Mouse (Mus musculus): ENCODE measurements at regions not wholly inside any gene's neighbourhood (a gene's known extent, or its start where the extent isn't known, plus 50 kb on each side); places are given as distances from the start of the nearest gene placed in this dataset.
"Not testable (repeated sequence)": the region's sequence is repeated elsewhere in the genome, so short reads cannot be mapped to it uniquely, and the experiment has no call there.

DNA sequence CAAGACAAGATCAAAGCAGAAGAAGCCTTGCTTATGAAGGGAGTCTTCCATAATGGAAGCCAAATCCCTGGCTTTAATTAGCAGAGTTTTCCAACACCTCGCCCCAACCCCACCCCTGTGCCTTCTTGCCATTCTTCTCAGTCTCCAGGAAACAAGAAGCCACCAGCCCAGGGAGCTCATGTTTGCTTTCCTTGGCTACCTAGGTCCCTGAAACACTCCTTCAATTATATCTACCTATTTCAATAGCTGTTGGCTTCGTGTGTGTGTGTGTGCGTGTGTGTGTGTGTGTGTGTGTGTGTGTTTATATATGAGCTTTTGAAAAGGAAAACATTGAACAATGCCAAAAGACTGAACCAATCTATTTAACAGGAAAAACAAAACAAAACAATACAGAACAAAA lies 82.5 kb upstream of the Nt5e start:
- DNase-seq (ENCODE audit: extremely low spot score in 1 of 2, low spot score in 2 of 2) = no peak
- H3K4me3 ChIP-seq = no peak overlapping the region
- intact Hi-C loops (cut with DNase I) = no loop called here
- no peak overlapping the region for H3K27ac ChIP-seq
- no peak for TF ChIP-seq CTCF (IDR thresholded peaks at IDR 0.05)

- no peak for DNase-seq (ENCODE audit: extremely low spot score in 1 of 2, low spot score in 2 of 2)
- no peak for TF ChIP-seq CTCF (IDR thresholded peaks at IDR 0.05)
- Histone ChIP-seq H3K4me3 (no peak overlapping the region), H3K27ac (no peak overlapping the region)
- intact Hi-C loops (cut with DNase I) = no loop called here
Measured at GRCm38 (mm10) chr9:88255948-88256347, 71.0 kb upstream of the Nt5e start.

GRCm38 (mm10) chr9:88259627-88260026 lies 67.4 kb upstream of the Nt5e start:
- no peak for TF ChIP-seq CTCF (IDR thresholded peaks at IDR 0.05)
- intact Hi-C loops (cut with DNase I) = no loop called here
- no peak overlapping the region for H3K4me3 ChIP-seq
- no peak overlapping the region for H3K27ac ChIP-seq
- no peak for DNase-seq (ENCODE audit: extremely low spot score in 1 of 2, low spot score in 2 of 2)

GRCm38 (mm10) chr9:88260072-88260635 lies 66.8 kb upstream of the Nt5e start:
- H3K27ac ChIP-seq = no peak overlapping the region
- no peak overlapping the region for H3K4me3 ChIP-seq
- DNase-seq (ENCODE audit: extremely low spot score in 1 of 2, low spot score in 2 of 2) = no peak
- no peak for TF ChIP-seq CTCF (IDR thresholded peaks at IDR 0.05)
- intact Hi-C loops (cut with DNase I) = no loop called here

GRCm38 (mm10) chr9:88262461-88262860 lies 64.5 kb upstream of the Nt5e start:
- TF ChIP-seq CTCF (IDR thresholded peaks at IDR 0.05) = no peak
- H3K4me3 ChIP-seq = no peak overlapping the region
- DNase-seq (ENCODE audit: extremely low spot score in 1 of 2, low spot score in 2 of 2) = no peak
- intact Hi-C loops (cut with DNase I) = no loop called here
- H3K27ac ChIP-seq = no peak overlapping the region

GRCm38 (mm10) chr9:88266346-88266745 lies 60.7 kb upstream of the Nt5e start:
- intact Hi-C loops (cut with DNase I); DNase-seq (ENCODE audit: extremely low spot score in 1 of 2, low spot score in 2 of 2); H3K27ac ChIP-seq; H3K4me3 ChIP-seq: not testable (repeated sequence)

DNA sequence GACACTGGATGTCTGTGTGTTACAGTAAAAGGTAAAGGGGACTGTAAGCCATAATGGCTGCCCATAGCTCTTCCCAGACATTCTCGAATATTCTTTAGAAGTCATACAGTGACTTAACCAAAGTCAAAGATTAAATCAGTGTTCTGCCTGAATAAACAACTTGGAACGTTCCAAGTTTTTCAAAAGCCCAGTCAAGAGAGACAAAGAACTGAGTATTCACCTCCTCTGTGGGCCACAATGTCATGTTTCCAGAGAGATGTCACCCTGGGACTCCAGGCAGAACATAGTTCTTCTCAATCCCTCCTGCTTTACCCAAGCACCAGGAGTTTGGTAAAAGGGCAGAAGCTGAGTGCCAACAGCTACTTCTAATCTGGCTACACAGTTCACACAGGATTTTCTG lies 58.2 kb upstream of the Nt5e start:
- TF ChIP-seq CTCF (IDR thresholded peaks at IDR 0.05) = no peak
- no peak for DNase-seq (ENCODE audit: extremely low spot score in 1 of 2, low spot score in 2 of 2)
- H3K27ac ChIP-seq = no peak overlapping the region
- intact Hi-C loops (cut with DNase I) = no loop called here
- H3K4me3 ChIP-seq = no peak overlapping the region

DNA sequence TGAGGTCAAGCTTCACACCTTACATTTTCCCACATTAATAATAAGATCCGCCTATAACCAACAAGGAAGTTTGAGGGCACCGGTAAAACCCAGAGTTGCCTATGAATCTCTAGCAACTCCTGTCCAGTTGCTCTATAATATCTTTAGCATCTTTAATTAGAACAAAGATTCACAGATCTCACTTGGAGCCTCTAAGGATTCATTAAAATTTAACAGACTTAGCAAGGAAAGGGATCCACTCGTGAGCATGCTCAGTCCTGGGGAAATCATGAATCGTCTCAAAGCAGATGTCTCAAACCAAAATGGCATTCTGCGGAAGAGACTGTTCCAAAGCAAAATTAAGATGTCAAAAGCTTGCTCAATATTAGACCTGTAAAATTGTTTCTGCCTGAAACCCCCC lies 57.8 kb upstream of the Nt5e start:
- no peak for DNase-seq (ENCODE audit: extremely low spot score in 1 of 2, low spot score in 2 of 2)
- Histone ChIP-seq H3K4me3 (no peak overlapping the region), H3K27ac (no peak overlapping the region)
- intact Hi-C loops (cut with DNase I) = no loop called here
- no peak for TF ChIP-seq CTCF (IDR thresholded peaks at IDR 0.05)

DNA sequence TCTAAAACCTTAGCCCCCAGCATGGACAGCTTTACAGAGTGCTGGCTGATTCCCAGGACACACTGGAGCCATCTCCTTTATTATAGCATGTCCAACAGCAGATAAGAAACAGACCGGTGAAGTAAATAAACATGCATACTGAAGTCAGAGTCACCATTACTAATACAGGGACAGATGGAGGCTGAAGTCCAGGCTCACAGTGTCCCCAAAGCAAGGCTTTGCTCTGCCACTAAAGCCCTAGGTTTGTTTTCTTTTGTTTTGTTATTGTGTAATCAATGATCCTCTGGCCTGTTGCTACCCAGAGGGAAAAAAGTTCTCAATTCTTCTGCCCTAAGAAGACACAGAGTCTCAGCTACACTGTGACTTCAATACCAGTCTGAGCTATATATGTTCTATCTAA lies 56.2 kb upstream of the Nt5e start:
- Histone ChIP-seq H3K4me3 (no peak overlapping the region), H3K27ac (no peak overlapping the region)
- DNase-seq (ENCODE audit: extremely low spot score in 1 of 2, low spot score in 2 of 2) = no peak
- no peak for TF ChIP-seq CTCF (IDR thresholded peaks at IDR 0.05)
- intact Hi-C loops (cut with DNase I) = no loop called here

- TF ChIP-seq CTCF (IDR thresholded peaks at IDR 0.05) = no peak
- no peak overlapping the region for H3K27ac ChIP-seq
- DNase-seq (ENCODE audit: extremely low spot score in 1 of 2, low spot score in 2 of 2) = no peak
- H3K4me3 ChIP-seq = no peak overlapping the region
- intact Hi-C loops (cut with DNase I) = no loop called here
Measured at GRCm38 (mm10) chr9:88273304-88273703, 53.7 kb upstream of the Nt5e start.

DNA sequence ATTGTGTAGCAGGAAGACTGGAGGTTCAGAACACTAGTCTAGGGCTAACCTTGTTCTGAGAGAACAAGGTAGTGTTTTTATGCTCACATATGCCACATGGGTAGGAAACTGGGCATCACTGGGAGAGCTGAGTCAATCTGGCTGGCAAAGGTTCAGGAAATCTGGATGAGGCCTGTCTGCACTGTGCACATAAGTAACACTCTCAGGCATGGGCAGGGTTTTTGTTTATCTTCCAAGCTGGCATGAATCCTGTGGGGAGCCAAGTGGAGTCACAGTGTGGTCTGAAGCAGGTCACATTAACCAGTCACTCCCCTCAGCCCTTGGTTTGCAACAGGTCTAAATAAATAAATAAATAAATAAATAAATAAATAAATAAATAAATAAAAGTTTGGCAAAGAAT lies 53.0 kb upstream of the Nt5e start:
- Histone ChIP-seq H3K4me3 (no peak overlapping the region), H3K27ac (no peak overlapping the region)
- no peak for DNase-seq (ENCODE audit: extremely low spot score in 1 of 2, low spot score in 2 of 2)
- intact Hi-C loops (cut with DNase I) = no loop called here
- TF ChIP-seq CTCF (IDR thresholded peaks at IDR 0.05) = no peak

DNA sequence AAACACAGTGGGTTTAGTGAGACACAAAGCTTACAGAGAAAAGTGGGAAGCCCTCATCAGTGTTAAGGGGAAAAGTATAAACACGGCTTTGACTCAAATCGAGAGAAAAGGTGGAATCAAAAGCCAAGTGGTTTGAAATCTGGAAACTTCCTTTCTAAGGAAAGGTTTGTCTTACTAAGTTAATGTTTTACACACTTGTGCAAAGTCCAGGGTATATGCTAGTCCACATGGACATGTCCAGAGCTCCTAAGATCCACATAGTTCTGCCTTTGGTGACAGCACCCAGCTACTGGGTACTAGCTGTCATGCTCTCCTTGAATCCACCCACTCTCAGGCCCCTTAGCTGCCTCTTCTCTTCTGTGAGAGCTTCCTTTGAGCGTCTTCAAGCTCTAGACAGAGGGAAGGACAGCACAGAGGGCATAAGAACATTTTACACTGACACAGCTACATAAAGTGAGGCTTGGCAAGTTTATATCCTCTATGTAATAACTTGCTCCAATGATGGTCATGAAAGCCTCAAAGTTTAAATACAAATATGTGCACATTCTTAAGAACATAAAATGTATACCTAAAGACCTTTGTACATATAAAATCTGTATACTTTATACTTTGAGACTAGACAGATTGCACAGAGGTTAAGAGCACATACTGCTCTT lies 52.2 kb upstream of the Nt5e start:
- Histone ChIP-seq H3K27ac (no peak overlapping the region), H3K4me3 (no peak overlapping the region)
- TF ChIP-seq CTCF (IDR thresholded peaks at IDR 0.05) = no peak
- intact Hi-C loops (cut with DNase I) = no loop called here
- DNase-seq (ENCODE audit: extremely low spot score in 1 of 2, low spot score in 2 of 2) = no peak

DNA sequence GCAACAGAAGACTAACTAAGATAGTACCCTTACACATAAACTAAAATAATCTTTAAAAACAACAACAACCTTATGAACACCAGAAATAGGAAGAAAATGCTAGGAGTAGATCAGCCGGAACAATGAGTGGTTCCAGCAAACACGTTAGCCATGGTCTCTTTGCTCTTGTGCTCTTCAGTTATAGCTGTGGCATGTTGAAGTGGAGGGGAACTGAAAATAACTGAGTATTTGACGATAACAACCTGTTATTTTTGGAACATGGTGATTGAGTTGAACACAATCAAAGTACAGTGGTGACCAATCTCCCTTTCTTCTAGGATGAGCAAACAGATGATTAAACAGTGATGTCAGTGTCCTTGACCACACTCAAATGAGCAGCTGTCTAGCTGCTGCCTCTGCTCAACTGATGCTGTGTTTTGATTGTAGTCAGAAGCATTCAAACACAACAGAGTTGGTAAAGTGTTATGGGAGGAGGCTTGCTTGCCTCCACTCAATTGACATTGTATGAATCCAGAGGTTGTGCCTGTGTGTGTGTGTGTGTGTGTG lies 50.9 kb upstream of the Nt5e start:
- Histone ChIP-seq H3K27ac (no peak overlapping the region), H3K4me3 (no peak overlapping the region)
- no peak for TF ChIP-seq CTCF (IDR thresholded peaks at IDR 0.05)
- no peak for DNase-seq (ENCODE audit: extremely low spot score in 1 of 2, low spot score in 2 of 2)
- intact Hi-C loops (cut with DNase I) = no loop called here

Data from left cerebral cortex, adult 2 months (tissue).